Mouse (Mus musculus) forebrain, embryonic 14.5 days (tissue): ENCODE results near the gene Rassf6. TPM values are rescaled to one million over a fixed set of nuclear protein-coding genes. Genes with fewer than 3 reads are reported as not detected.

Experiments used
- ATAC-seq: fragments of 200-750 bp; cut with Nextera tagmentation; 2 replicates; pipeline ENCODE4 v1.8.0; 2017; ENCODE audit warnings: mild to moderate bottlenecking, moderate library complexity
- DNase-seq: peaks from one replicate; pipeline ENCODE4 v3.0.0-alpha.2; 2015; ENCODE audit warnings: low spot score
- H3K27ac ChIP-seq: fragments of 300-500 bp; sonication (generic); 2 replicates; pipeline ENCODE4 v1.5.1; 2014; ENCODE audit warnings: low read depth, mild to moderate bottlenecking, control low read depth, low read length, moderate library complexity
- H3K27me3 ChIP-seq: fragments of 300-500 bp; sonication (generic); replicated peaks from 2 replicates; pipeline ENCODE4 v1.6.1; 2014; ENCODE audit warnings: low read length, control low read depth, mixed read lengths; ENCODE audit not compliant: control insufficient read depth, insufficient read depth
- H3K36me3 ChIP-seq: fragments of 300-500 bp; sonication (generic); 2 replicates; pipeline ENCODE4 v1.6.1; 2014; ENCODE audit warnings: low read length, control low read depth; ENCODE audit not compliant: control insufficient read depth, insufficient read depth
- H3K4me1 ChIP-seq: fragments of 300-500 bp; sonication (generic); 2 replicates; pipeline ENCODE4 v1.6.1; 2014; ENCODE audit warnings: antibody characterized with exemption, low read length, control low read depth; ENCODE audit not compliant: control insufficient read depth, insufficient read depth
- H3K4me2 ChIP-seq: fragments of 300-500 bp; sonication (generic); 2 replicates; pipeline ENCODE4 v1.6.1; 2014; ENCODE audit warnings: mild to moderate bottlenecking, control low read depth, low read length
- H3K4me3 ChIP-seq: fragments of 300-500 bp; sonication (generic); 2 replicates; pipeline ENCODE4 v1.5.1; 2014; ENCODE audit warnings: low read depth, low read length, control low read depth
- H3K9ac ChIP-seq: fragments of 300-500 bp; sonication (generic); 2 replicates; pipeline ENCODE4 v1.6.1; 2014; ENCODE audit warnings: mild to moderate bottlenecking, low read length, control low read depth, moderate library complexity
- H3K9me3 ChIP-seq: fragments of 300-500 bp; sonication (generic); replicated peaks from 2 replicates; pipeline ENCODE4 v1.6.1; 2016; ENCODE audit warnings: low read length, control low read depth, mixed read lengths; ENCODE audit not compliant: control insufficient read depth
- WGBS: fragments of 180-500 bp; shearing (Covaris S2); extraction: QIAGEN DNeasy Blood & Tissue Kit; methylation state at CpG from one replicate; pipeline ENCODE4 v1.1.7; 2014; 5-methylcytosine and 5-hydroxymethylcytosine counted together
- polyA plus RNA-seq: library from polyadenylated mRNA; unstranded; fragments of >200 nt; fragmentation: Nextera tagmentation; extraction: Ambion mirVana; gene quantifications from 2 replicates; pipeline ENCODE4 v1.2.1, GENCODE M21; 2014

Gene Rassf6
- polyA plus RNA-seq, 1 experiment from 2014 or later, result 0.74 TPM

DNA sequence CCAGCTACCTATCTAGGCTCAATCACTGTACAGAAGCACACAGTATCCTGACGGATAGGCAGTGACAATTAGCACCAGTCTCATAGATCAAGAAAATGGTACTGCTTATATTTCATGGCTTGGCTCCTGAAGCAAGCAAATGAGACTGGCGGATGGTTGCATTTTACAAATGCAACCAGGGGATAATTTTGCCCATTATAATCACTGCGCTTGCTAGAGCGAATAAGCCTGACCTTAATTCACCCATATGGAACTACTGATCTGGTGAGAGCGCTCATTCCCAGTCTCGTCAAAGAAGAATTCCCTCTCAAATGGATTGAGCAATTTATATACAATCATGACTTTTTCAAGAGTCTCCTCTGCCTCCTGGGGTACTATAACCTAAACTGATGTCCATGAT is 16.2 kb upstream of the Rassf6 start:
- no peak overlapping the region for H3K27ac ChIP-seq
- DNase-seq (no peak), ATAC-seq (no peak)
- WGBS, result 87% methylated on average over 6 of the region's 6 CpGs
- no peak overlapping the region for H3K9ac ChIP-seq
- H3K36me3 ChIP-seq, result no peaks in the 10 kb centered on the region
- no peaks in the 10 kb centered on the region for H3K27me3 ChIP-seq
- H3K9me3 ChIP-seq, result no peaks in the 10 kb centered on the region
- no peaks in the 10 kb centered on the region for H3K4me1 ChIP-seq
- no peak overlapping the region for H3K4me3 ChIP-seq
- H3K4me2 ChIP-seq, result no peak overlapping the region

GRCm38 (mm10) chr5:90655891-90656290 is 15.4 kb upstream of the Rassf6 start:
- Histone ChIP-seq H3K9ac (no peak overlapping the region), H3K36me3 (no peaks in the 10 kb centered on the region), H3K4me2 (no peak overlapping the region), H3K27me3 (no peaks in the 10 kb centered on the region), H3K9me3 (no peaks in the 10 kb centered on the region), H3K27ac (no peak overlapping the region), H3K4me1 (no peaks in the 10 kb centered on the region), H3K4me3 (no peak overlapping the region)
- no peak for ATAC-seq
- 60% methylated on average over 13 of the region's 13 CpGs for WGBS
- DNase-seq, result peak; percentile 13

- Histone ChIP-seq H3K4me2 (no peak overlapping the region), H3K9ac (no peak overlapping the region), H3K4me1 (no peaks in the 10 kb centered on the region), H3K27ac (no peak overlapping the region), H3K4me3 (no peak overlapping the region), H3K27me3 (no peaks in the 10 kb centered on the region), H3K9me3 (no peaks in the 10 kb centered on the region), H3K36me3 (no peaks in the 10 kb centered on the region)
- 86% methylated on average over 5 of the region's 5 CpGs for WGBS
- DNase-seq, result no peak
- no peak for ATAC-seq
These were observed 14.3 kb upstream of the Rassf6 start for GRCm38 (mm10) chr5:90654798-90655197.

- 8% methylated on average over 3 of the region's 3 CpGs for WGBS
- Histone ChIP-seq H3K9me3 (no peaks in the 10 kb centered on the region), H3K9ac (no peak overlapping the region), H3K4me1 (no peaks in the 10 kb centered on the region), H3K27ac (no peak overlapping the region), H3K36me3 (no peaks in the 10 kb centered on the region), H3K4me2 (no peak overlapping the region), H3K27me3 (no peaks in the 10 kb centered on the region), H3K4me3 (no peak overlapping the region)
- peak; percentile 74 for ATAC-seq
- DNase-seq, result peak; percentile 80
These were observed 12.3 kb upstream of the Rassf6 start for GRCm38 (mm10) chr5:90652724-90653123.

GRCm38 (mm10) chr5:90650466-90651150 is 10.2 kb upstream of the Rassf6 start:
- Histone ChIP-seq H3K9ac (no peak overlapping the region), H3K4me2 (no peak overlapping the region), H3K36me3 (no peaks in the 10 kb centered on the region), H3K27ac (no peak overlapping the region), H3K9me3 (no peaks in the 10 kb centered on the region), H3K27me3 (no peaks in the 10 kb centered on the region), H3K4me3 (no peak overlapping the region), H3K4me1 (no peaks in the 10 kb centered on the region)
- 82% methylated on average over 5 of the region's 5 CpGs for WGBS
- no peak for ATAC-seq
- no peak for DNase-seq

GRCm38 (mm10) chr5:90647473-90647872 is 7.0 kb upstream of the Rassf6 start:
- ATAC-seq (no peak), DNase-seq (no peak)
- Histone ChIP-seq H3K36me3 (no peaks in the 10 kb centered on the region), H3K9ac (no peak overlapping the region), H3K4me1 (no peaks in the 10 kb centered on the region), H3K4me2 (no peak overlapping the region), H3K27ac (no peak overlapping the region), H3K4me3 (no peak overlapping the region), H3K27me3 (no peaks in the 10 kb centered on the region), H3K9me3 (no peaks in the 10 kb centered on the region)
- WGBS, result 90% methylated on average over 5 of the region's 5 CpGs

DNA sequence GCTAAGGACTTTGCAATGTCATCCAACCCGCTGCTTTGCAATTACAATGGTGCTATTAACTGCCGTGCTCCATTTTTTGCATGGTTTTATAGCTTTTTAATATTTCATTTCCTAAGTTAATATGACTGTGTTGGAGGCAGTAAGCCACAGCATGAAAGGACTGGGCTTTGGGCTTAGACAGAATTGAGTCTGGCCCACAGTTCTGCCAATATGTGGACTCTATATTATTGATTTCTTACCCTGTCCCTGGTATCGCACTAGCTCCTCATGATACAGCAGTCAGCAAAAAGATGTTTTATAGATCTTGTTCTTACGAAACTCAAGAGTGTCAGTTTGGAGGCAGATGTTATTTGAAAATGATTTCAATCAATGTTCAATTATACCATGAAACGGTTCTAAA is 5.9 kb upstream of the Rassf6 start:
- Histone ChIP-seq H3K4me3 (no peak overlapping the region), H3K9ac (no peak overlapping the region), H3K27ac (no peak overlapping the region), H3K27me3 (no peaks in the 10 kb centered on the region), H3K36me3 (no peaks in the 10 kb centered on the region), H3K4me2 (no peak overlapping the region), H3K4me1 (no peaks in the 10 kb centered on the region), H3K9me3 (no peaks in the 10 kb centered on the region)
- ATAC-seq (no peak), DNase-seq (no peak)
- WGBS, result 94% methylated on average over 5 of the region's 5 CpGs

GRCm38 (mm10) chr5:90645579-90645978 is 5.1 kb upstream of the Rassf6 start:
- no peaks in the 10 kb centered on the region for H3K9me3 ChIP-seq
- H3K9ac ChIP-seq, result no peak overlapping the region
- no peak overlapping the region for H3K4me2 ChIP-seq
- 53% methylated on average over 3 of the region's 3 CpGs for WGBS
- DNase-seq (no peak), ATAC-seq (no peak)
- no peak overlapping the region for H3K4me3 ChIP-seq
- no peak overlapping the region for H3K27ac ChIP-seq
- no peaks in the 10 kb centered on the region for H3K27me3 ChIP-seq
- peaks cover under 1% of the 10 kb centered on the region; the same call in 1 of the 2 replicates for H3K4me1 ChIP-seq
- H3K36me3 ChIP-seq, result no peaks in the 10 kb centered on the region

GRCm38 (mm10) chr5:90641218-90641610 is 757 bp upstream of the Rassf6 start:
- H3K9ac ChIP-seq, result no peak overlapping the region
- H3K9me3 ChIP-seq, result no peaks in the 10 kb centered on the region
- peaks cover 8% of the 10 kb centered on the region for H3K4me1 ChIP-seq
- no peak overlapping the region for H3K4me2 ChIP-seq
- no peaks in the 10 kb centered on the region for H3K36me3 ChIP-seq
- no peak for ATAC-seq
- no peak for DNase-seq
- H3K27ac ChIP-seq, result no peak overlapping the region
- no peaks in the 10 kb centered on the region for H3K27me3 ChIP-seq
- H3K4me3 ChIP-seq, result no peak overlapping the region
- WGBS, result 80% methylated on average over 10 of the region's 10 CpGs
